Mouse (Mus musculus) embryo, embryonic 10.5 days (tissue): ENCODE data around the gene Ccdc169.

Source experiments
- DNase-seq: peaks from one replicate; pipeline ENCODE4 v3.0.0-alpha.2; 2015; ENCODE audit warnings: low spot score

The Ccdc169 gene

DNA sequence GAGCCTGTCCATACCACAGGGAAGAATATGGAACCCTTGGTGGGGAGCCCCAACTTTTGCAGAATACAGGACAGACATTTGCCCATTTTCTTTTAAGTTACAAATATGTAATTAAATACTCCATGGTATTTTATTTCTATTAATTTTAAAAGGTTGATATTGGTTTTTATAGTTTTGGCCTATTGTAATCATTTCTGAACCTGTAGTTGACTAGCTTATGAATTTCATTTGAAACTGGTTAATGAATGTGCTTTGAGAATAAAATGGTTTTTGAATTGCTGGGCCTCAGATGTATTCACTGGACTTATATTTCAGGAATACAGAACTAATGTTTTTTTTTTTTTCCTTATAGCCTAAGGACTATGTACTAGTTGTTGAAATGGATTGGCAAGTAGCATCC is at the start of gene Ccdc169:
Ccdc169 (plus strand) TSS at position 301 of the 400 bp plus-strand sequence.
- no peak for DNase-seq

DNA sequence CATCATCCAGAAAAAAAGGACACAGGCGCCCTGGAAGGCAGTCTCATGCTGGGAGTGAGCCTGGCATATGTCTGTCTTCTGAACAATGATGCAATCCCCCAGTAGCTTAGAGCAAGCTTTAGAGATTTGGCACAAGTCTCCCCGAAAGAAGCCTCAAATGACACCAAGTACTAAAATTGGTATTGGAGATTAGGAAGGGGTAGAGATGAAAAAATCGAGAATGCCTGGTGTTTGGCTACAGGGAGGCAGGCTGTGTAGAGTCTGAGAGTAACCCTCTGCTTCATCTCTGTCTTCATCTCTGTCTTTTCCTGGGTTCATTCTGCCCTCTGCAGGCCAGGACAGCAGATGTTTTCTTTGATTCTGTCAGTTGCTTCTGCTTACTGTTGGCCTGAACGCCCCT is 49.8 kb upstream of the Ccdc169 start:
- no peak for DNase-seq

DNA sequence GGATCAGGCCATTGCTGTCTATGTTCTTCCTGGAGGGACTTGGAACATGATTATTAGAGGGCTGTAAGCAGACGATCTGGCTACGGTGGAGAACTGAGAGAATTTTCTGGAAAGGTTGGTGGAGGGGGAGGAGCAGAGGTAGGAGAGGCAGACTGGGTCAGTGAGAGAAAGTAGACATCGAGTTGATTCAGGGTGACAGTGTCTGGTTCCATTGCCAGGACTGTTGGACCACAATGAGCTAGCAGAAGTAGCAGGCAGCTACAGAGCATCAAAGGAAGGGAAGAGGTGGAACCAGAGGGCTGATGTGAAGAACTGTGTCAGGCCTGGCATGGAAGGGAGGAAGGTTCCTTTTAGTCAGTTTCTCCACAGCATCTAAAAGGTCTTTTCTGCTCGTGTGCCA is 48.8 kb upstream of the Ccdc169 start:
- DNase-seq, result no peak

DNA sequence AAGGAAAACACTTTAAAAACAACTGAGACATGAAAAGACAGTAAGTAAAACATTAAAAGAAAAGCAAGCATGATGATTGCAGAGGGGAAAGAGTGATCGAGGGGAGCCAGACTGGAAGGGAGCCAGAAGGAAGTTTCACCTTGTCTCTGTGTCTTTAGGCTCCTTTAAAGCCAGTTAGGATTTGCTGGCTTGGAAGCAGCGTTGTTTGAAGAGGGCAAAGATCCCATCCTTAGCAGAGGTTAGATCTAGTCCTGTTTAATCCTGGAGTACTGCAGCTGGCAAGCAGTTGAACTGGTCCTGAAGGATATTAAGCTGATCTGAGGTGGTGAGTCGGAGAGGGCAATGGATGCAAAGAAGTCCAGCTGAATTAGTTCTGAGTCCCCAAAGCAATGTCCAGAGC is 48.3 kb upstream of the Ccdc169 start:
- no peak for DNase-seq

DNA sequence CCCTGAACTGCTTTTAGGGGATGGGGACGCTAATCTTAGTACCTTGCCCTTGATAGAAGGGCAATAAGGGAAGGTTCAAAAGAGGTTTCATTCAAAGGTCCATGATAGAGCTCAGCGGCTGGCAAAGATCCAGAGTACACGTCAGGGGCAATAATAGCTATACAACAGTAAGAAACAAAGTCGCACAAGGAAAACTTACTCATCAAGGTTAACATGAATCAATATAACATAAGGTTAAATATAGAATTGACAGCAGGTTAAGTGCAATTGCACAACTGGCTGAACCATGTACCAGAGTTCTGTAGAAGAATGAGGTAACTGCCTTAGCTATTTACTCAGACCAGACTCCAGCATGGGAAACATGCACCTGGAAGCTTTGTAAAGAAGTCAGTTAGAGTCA is 47.8 kb upstream of the Ccdc169 start:
- no peak for DNase-seq

DNA sequence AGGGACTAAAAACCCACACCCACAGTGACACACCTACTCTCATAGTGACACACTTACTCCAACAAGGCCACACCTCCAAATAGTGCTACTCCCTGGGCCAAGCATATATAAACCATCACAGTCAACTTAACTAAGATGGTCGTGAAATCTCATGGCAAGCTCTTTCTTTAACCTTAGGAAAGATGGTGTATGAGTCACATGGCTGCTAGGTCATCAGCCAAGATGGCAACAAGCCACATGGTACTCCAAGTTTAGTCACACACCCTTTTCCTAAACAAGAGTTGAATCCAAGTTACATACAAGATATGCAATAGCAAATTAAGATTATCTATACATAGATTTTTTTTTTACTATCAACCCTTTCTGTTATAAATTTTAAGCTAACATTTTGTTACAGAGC is 44.0 kb upstream of the Ccdc169 start:
- no peak for DNase-seq

DNA sequence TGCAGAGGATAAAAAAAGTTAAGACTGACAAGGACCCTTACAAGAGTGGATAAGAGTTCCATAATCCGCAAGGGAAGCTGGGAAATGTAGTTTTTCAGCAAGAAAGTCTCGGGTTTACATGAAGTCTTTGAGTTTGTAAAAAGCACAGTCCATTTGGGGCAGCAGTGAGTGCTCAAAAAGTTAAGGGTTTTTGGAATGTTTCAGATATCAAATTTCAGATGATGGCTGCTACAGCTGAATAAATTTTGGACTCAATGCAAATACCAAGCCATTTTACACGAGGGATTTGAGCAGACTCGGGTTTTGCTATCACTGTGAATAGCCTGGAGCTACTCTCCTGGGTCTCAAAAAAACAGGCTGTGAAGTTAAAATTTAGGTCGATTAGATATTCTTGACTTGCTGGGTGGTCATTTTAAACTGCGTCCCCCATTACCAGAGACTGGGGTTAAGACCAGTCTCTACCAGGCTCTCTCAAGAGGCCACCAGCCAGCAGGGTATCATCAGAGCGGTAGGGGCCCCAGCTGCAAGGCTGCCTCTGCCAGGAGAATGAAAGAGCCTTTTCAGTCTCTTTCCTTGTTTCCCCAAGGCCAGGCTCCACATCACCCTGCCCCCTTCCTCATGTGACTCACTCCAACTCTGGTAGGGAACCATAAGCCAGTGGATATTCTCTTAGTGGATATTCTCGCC is 41.0 kb upstream of the Ccdc169 start:
- peak; percentile 77 for DNase-seq

DNA sequence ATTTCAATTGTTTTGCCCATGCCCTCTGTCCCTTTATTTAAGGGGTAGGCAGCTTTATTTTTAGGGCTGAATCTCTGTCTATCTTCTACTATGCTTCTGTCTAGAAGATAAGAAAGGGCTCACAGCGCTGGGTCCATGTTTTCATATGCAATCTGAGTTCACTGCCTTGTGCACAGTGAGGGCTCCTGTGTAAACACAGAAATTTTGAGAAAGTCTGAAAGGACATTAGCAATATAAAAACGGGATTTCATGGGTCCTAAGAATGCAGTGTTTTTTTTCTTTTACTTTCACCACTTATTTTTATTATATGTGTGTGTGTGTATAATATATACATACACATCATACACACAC is 40.5 kb upstream of the Ccdc169 start:
- no peak for DNase-seq

DNA sequence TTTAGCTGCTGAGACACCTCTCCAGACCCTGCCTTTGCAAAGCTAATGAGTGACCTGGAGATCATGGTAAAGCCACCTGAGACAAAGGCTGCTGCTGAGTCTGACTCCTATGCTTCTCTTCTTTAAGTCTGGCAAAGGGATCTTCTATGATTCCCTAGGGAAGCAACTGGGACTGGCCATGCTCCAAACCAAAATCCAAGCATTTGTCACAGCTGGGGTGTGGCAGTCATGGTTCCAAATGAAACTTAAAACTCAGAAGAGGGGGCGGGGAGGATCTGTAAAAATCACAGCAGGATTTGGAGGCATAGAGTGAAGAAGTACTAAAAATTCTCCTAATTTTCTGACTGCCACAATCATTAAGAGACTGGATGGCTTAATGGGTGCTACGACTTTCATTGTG is 40.0 kb upstream of the Ccdc169 start:
- DNase-seq, result no peak

DNA sequence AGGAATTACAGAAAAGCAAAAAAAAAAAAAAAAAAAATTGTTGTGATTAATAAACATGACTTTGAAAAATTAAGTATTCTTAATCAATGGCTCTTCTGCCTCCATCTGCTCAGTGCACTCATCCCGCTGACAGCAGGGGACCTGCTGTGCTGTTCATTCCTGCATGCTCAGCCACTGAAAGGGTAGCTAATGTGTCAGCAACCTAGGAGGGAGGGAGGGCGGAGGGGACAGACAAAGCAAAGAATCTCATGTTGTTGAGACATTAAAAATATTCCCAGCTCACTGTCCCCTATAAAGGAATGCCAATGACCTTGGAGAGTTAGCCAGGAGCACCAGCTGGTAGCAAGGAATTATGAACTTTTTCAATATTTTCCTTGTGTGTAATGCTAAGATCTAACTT is 39.1 kb upstream of the Ccdc169 start:
- peak; percentile 48 for DNase-seq

DNA sequence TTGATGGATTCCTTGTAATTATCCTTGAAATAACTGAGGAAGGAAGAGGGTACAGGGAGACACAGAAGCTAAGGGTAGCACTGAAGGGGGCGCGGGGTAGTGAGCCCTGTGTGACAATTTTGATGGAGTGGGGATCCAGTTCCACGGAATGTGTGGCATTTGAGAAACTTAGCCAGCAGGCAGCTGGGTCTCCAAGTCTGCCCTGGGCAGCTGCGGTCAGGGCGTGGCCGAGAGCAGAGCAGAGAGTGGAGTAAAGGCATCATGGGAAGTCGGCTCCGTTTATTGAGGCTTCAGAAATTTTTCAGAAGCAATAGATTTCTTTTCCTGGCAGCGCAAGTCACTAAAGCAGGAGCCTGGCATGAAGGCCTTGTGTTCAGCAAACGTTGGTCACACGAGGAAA is 38.1 kb upstream of the Ccdc169 start:
- DNase-seq, result no peak

DNA sequence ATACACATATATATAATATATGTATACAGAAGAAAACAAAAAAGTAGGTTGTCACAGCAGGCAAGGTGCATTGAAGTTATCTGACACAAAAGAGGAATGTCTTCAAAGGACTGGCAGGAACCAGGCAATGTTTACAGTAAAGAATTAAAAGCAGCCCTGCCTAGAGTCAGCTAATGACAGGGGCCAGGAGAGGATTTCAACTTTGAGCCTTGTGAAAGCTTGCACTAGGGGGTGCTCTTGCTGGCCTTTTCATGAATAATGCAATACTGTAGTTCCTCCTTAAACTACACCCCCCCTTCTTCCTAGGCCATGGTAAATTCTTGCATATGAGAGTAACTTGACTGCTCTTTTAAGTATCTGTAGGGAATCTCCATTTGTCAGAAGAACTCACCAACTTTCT is 36.0 kb upstream of the Ccdc169 start:
- no peak for DNase-seq

DNA sequence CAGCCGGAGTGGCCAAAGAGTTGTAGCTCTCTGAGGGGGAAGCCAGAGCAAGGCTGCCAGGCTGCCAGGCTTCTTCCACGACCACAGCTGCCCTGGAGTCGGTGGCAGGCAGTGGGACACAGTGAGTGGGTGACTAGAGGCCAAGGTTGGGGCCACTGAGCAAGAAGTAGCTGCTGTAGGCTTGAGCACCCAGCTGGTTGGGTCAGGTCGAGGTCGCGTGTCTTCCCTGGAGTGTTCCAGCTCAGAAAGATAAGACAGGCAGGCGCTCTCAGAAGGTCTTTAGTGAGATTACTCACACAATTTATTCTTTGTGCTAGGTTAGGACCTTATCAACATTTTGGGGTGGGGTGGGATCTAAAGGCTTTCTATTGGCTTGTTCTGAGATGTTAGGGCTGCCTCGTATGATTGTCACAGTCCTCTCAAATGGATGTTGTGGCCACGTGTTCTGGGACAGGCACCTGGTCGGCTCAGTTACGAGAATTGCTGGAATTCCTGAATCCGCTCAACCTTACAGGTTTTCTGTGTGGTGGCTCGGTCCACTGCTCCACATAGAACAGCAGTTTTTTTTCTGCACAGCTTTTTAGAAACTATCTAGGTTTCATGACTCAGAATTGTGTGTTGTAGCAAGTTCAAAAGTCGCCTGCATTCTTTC is 31.6 kb upstream of the Ccdc169 start:
- DNase-seq, result no peak

DNA sequence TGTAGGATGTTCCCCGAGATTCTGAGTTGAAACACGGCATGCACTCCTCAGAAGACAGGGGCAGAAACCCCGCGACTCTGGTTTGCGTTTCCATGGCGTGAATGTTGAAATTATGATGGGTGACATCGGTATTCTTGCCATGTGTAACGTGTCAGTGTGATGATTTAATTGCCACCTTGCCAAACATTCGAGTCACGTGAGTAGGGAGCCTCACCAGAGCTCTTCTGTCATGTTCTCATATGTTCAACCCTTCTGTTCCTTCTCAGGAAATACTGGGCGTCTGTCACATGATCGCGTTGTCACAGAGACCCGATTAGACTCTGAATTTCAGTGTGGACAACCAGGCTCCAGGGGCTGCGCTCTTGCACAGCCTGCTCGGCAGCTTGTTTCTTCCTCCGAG is 31.1 kb upstream of the Ccdc169 start:
- no peak for DNase-seq

DNA sequence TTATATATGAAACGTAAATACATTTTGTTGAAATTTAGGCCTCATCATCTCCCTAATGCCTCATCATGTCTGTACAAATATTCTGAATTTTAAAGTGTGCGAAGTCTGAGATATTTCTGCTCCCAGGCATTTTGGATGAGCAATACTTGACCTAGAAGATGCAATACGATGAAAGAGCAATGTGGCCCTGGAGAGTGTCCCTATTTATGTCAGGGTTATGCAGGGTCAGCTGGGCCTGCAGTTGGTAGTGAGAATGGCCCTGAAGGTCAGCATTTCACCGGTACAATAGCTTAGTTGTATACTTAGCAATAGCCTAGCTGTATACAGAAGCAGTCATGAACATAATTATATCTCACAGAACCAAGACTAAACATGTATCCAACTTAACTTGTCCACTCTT is 28.0 kb upstream of the Ccdc169 start:
- no peak for DNase-seq

DNA sequence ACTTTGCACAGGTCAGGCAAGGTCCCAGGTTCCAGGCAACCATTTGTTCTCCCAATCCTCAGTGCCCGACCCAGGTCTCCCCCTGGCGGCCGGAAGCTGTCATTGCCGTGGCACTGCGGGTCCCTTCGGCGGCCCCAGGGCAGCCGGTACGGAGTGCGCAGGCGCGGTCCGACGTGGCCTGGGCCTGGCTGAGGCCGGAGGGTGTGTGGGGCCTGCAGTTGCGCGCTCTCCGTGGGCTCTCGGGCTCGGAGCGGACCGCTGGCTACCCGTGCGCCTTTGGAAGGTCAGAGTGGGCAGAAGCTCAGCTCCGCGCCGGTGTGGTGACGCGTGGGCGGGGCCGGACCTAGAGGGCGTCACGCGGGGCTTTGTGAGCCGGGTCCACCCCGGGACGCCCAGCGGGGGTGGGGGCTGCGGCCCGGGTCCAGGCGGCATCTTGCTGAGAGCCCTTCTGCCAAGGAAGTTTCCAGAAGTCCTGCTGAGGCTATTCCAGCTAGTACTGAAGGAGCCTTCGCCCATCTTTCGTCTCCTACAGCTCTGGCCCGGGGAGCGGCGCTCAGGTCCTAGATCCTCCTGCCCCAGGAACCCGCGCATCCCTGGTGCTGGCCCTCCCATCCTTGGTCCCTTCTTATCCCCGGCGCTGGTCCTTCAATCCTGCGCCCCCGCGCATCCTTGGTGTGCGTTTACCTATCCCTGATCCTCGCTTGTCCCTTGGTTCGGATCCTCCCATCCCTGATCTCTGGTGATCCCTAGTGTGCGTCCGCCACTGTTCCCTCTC is 25.0 kb upstream of the Ccdc169 start, which contains the start of gene Spg20:
Spg20 (plus strand) TSS at position 174 of the 775 bp plus-strand sequence.
- peak; percentile 93 for DNase-seq

DNA sequence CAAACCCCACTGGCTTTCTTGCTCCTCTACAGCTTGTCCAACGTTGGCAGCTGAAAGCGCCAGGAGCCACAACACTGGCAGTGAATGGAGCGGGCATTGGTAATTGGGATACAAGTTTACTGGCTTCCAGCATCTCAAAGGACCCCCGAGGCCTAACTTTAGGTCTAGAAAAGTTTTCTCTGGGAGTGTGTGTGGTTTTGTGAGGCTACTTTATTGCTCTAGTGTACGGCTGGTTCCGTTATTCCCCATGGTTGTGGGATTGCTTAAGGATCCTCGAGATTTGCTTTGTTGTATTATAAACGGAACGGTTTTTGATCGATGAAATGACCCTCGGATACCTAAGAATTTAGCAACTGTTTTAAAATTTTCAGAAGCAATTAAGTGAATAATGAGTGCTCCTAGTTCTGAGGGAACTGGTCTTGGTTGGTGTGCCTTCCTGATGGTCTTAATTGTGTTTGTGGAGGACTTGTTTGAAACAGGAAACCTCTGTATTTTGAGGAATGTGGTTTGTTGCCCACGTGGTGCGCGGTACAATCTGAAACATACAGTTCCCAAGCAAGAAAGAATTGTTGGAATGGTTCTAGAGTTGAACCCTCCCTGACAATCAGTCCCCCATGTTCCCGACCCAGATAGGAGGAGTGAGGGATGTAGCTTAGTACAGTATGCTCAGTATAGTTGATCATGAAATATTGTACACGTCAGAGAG is 24.3 kb upstream of the Ccdc169 start:
- DNase-seq, result peak; percentile 68

DNA sequence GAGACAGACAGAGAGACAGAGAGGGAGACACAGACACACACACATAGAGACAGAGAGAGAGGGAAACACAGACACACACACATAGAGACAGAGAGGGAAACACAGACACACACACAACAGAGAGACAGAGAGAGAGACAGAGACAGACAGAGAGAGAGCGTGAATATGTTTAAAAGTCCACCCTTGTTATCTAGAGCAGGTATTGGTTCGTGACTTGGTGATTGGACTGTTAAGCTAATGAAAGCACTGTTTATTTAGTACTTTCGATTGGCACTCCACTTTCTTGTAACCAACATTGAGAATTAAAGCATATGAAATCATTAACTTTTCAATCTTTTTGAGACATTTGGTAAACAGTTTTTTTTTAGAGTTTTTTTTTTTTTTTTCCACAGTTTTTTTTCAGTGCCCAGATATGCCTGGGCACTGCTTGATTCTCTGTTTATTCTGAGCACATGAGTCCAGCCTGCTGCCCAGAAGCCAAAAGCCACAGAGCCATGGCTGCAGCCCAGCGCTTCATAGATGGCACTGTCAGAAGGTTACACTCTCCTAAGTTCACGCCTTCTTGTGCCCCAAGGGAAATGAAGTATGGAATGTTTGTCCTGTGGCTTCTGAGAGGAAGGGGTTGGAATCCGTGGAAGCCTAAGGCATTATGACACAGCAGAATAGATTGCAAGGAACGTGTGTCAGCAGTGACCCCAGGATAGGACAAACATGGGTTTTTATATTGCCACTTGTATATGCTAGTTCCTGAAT is 22.6 kb upstream of the Ccdc169 start:
- peak; percentile 35 for DNase-seq

DNA sequence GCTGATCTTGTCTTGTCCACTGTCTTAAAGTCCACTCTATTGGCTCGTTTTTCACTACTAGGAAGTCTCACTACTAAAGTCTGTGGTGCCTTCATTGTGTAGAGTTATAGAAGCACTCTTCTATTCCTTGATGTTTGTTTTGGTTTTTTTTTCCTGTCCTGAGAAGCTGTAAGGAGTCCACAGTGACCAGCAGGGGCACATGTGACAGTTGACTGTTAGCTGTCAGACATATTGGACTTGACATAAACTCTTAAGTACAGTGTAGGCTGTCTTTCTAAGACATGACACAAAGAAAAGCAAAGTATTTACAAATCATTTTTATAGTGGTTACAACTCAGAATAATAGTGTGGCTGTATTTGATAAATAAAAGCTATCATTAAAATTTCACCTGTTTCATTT is 22.1 kb upstream of the Ccdc169 start:
- DNase-seq, result no peak

DNA sequence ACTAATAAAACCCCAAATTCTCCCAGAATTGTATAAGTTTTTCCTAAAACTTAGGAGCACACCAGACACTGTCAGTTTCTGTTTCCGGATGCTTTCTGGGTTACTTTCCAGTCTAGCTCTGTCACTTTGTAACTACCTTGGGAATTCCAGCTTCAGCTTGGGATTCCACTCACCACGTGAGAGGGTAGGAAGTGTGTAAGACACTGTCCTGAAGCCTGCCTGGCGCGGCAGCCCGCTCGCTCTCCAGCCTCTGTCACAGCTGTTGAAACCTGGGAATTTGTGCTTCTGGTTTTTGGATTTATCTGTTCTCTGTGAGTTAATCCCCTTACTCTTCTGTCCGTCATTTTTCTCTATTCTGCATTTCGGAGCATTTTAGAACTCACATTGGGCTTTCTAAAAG is 21.1 kb upstream of the Ccdc169 start:
- DNase-seq, result no peak

DNA sequence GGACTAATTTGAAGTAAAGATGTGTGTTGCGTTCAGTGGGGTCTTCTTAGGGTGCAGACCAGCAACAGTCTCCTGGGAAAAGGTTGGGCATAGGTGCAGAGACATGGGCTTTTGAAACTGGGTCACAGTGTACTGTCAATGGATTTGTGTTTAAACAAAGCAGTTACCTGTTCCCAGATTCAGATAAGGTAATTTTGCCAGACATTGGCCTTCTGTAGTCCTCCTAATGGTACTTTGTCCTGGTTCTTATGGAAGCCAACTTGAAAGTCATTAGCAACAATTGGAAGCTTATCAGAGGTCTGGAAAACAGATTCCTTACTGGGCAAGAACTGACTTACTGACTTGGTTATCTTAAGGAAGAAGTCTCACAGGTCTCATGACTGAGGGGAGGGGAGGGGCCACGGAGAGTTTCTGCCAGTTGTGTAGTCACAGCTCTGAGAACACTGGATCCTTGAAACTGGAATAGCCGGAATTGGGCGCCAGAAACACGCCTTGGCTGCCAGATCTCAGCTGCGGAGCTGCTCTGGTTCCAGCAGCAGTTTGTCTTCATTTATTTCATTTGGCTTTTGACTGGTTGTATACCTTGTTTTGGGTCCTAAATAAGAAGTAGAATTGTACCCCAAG is 17.8 kb upstream of the Ccdc169 start:
- DNase-seq, result no peak
